Mouse (Mus musculus) thymus, postnatal 10 days (tissue): ENCODE measurements around the gene Lsm7.

ENCODE experiments used
- DNase-seq, 2 experiments: peaks; one replicate each; pipeline ENCODE4 v3.0.0; 2021; ENCODE audit warnings: low spot score in 2 of 2

Lsm7 gene

DNA sequence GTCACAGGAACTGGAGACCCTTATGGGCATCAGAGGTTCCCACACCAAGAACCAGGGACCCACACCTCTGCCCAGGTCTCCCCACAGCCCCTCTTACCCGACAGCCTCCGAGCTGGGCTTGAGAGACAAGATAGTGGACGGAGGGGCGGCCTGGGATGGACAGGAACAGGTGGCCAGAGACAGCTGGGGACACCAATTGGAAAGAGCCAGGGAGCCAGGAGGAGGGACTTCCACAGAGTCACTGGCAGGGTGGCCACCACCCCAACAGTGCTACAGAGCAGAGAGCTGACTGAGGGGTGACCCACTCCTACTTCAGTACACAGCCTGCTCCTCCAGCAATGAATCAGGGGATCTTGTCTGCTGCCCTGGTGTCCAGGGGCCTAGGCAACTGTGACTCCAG, 41.6 kb downstream of the Lsm7 start, which contains the start of gene Jsrp1:
TSS of gene Jsrp1 (minus strand) at position 133 of the 400 bp plus-strand sequence.
- no peak for DNase-seq

- no peak for DNase-seq
Observed at GRCm38 (mm10) chr10:80812391-80813041, 42.5 kb downstream of the Lsm7 start.

DNA sequence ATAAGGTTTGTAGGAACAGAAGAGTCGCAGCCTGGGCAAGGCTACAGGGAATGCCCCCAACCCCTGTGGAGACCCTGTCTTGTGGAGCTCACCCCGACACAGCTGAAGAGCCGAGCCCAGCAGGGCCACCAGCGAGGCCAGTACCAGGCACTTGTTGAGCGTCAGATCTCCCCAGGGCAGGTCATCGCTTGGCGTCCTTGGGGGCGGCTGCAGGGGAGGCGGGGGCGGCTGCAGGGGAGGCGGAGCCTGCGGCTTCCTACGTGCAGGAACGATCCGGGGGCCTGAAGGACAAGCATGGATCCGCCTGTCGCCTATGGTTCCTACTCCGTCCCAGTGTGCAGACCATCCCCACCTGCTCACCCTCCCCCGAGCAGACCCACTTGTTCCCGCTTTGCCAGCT, 44.9 kb downstream of the Lsm7 start:
- no peak for DNase-seq

- DNase-seq: no peak
Observed at GRCm38 (mm10) chr10:80808985-80809632, 45.9 kb downstream of the Lsm7 start.

DNA sequence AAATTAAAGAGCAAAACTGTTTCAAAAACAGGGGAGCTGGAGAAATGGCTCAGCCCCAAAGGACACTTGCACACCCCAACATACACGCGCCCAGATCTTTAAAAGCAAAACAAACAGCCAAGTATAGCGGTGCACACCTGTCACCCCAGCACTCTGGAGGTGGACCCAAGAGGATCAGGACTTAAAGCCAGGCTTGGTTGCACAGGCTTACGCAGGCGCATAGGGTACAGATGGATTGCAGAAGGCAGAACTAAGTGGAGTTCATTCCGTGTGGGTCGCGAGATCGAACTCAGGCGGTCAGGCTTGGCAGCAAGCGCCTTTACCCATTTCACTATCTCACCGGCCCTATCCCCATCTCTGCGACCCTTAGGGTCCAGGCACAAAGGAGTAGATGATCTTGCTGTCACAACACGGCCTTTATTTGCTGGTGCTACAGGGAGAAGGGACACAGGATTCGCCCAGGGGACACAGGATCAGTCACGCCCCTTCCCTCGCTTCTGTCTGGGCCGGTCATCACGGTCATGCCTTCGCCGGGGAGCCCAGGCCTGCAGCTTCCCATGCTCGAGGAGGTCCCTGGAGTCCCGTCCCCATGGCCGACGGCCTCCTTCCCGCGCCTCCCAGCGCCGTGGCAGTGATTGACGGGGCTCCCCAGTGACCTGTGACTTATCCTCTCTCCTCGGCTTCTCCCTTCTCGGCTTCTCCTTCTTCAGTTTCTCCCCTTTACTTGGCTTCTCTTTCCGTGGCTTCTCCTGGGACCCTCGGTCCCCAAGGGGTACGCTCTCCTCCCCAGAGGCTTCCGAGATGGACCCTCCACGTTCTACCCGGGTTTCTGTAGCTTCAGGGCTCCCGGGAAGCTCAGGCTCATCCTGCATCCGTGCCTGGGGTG, 46.7 kb downstream of the Lsm7 start:
- DNase-seq: no peak

DNA sequence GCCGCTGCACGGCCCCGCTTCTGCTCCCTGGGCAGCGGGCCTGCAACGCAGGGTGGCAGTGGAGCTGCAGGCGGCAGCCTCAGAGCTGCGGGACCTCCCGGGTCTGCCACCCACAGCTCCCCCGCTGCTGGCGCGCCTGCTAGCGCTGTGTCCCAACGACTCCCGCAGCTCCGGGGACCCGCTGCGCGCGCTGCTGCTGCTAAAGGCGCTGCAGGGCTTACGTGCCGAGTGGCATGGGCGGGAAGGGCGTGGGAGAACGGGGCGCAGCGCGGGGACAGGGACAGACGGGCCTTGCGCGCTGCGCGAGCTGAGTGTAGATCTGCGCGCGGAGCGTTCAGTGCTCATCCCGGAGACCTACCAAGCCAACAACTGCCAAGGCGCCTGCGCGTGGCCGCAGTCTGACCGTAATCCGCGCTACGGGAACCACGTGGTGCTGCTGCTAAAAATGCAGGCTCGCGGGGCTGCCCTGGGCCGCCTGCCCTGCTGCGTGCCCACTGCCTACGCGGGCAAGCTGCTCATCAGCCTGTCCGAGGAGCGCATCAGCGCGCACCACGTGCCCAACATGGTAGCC, 47.9 kb downstream of the Lsm7 start:
- peak in 1 of 2 experiments; percentile 4 for DNase-seq

DNA sequence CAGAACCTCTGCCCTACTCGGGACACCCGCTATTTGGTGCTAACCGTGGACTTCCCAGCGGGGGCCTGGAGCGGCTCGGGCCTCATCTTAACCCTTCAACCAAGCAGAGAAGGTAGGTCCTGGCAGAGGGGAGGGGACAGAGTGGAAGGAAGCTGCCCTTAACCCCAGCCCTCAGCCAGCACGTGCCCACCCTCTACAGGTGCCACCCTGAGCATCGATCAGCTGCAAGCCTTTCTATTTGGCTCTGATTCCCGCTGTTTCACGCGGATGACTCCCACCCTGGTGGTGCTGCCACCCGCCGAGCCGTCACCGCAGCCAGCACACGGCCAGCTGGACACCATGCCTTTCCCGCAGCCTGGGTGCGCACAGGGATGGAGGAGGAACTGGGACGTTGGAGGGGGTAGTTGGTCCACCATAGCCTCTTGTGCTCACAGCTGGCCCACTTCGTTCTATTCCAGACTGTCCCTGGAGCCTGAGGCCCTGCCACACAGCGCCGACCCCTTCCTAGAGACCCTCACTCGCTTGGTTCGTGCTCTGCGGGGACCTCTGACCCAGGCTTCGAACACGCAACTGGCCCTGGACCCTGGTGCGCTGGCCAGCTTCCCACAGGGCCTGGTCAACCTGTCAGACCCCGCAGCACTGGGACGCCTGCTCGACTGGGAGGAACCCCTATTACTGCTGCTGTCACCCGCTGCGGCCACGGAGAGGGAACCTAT, 48.5 kb downstream of the Lsm7 start:
- no peak for DNase-seq

- DNase-seq: peak; percentile 46 to 77
Observed at GRCm38 (mm10) chr10:80805925-80806324, 49.1 kb downstream of the Lsm7 start.

DNA sequence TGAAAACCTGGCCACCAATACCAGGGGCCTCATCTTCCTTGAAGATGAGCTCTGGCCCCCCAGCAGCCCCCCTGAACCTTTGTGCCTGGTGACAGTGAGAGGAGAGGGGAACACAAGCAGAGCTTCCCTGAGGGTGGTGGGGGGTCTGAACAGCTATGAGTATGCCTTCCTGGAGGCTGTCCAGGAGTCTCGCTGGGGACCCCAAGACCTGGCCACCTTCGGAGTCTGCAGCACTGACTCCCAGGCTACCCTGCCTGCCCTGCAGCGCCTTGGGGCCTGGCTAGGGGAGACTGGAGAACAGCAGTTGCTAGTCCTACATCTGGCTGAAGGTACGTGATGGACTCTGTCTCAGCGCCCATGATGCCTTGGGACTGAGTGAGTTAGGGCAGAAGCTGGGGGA, 49.7 kb downstream of the Lsm7 start:
- no peak for DNase-seq

DNA sequence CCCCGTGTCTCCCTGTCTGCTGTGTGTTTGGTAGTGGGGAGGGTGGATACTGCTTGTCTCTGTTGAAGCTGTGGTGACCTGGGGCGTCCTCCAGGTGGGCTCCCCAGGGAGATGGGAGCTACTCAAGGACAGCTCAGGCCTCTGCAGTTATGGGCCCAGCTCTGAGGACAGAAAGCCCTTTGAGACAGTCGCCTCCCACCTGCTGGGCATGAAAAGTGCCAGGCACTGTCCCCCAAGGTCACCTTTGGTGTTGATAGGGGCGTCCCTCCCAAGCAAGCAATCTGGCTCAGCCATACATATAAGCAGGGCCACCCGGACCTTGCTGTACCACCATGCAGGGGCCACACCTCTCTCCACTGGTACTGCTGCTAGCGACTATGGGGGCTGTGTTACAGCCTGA, 50.1 kb downstream of the Lsm7 start, which contains the start of gene Amh:
TSS of gene Amh (plus strand) at position 328 of the 400 bp plus-strand sequence.
- no peak for DNase-seq

- peak in 1 of 2 experiments; percentile 3 for DNase-seq
Observed at GRCm38 (mm10) chr10:80804340-80804739, 50.7 kb downstream of the Lsm7 start.

GRCm38 (mm10) chr10:80802996-80803395, 52.0 kb downstream of the Lsm7 start:
- no peak for DNase-seq
